Mouse (Mus musculus): Measurements from ENCODE around the gene Isg15.

Gene Isg15

DNA sequence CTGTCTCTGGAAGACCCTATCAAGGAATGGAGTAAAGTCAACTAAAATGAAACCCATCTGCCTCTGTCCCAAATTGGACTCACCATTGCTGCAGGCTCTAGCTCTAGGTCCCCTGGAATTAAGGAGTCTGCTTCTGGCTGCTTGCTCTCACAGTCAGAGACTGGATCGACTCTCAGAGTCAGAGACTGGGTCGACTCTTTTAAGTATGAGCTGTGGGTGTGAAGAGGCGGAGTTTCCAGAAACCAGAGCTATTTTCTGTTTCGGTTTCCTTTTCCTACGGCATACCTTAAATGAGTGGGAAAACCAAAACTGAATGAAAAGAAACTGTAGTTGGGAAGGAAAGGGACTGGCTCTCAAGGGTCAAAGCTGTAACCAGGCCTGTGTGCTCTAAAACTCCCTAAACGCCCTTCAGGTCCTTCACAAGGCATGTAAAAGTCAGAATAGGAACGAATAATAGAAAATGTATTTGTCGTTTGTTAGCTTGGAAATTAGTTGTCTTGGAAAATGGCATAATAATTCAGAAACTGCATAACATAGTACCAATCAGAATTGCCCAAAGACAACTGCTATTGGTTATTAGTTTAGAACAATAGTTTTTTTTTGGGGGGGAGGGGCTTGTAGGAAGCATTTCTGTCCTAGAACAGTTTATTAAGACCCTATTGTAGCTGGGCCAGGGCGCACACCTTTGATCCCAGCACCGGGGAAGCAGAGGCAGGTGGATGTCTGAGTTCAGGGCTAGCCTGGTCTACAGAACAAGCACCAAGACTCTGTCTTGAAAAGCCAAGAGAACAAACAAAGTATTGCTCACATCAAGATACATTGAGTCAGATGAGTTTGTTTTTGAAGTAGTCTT lies at the start of gene Isg15:
Gene Isg15 (minus strand): TSS at position 196 of the 853 bp plus-strand sequence.
- peak; percentile 45 for DNase-seq (ENCODE audit: low spot score)

DNA sequence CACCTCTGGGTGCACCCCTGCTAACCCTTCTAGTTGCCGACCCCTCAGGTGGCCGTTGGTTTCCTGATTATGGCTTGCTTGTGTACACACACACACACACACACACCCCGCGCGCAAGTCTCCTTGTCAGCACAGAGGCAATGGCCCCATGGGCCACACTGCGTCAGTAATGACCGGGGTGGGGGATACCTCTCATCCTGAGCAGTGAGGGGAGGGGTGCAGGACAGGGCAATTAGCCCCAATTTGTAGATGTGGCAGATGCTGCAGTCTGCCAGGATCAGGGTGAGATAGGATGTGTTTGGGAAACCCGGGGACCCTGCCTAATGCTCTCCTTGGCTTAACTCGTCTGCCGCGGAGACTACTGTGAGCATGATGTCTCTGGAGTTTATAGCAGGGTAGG lies 48.9 kb upstream of the Isg15 start:
- no peak for DNase-seq (ENCODE audit: low spot score)

DNA sequence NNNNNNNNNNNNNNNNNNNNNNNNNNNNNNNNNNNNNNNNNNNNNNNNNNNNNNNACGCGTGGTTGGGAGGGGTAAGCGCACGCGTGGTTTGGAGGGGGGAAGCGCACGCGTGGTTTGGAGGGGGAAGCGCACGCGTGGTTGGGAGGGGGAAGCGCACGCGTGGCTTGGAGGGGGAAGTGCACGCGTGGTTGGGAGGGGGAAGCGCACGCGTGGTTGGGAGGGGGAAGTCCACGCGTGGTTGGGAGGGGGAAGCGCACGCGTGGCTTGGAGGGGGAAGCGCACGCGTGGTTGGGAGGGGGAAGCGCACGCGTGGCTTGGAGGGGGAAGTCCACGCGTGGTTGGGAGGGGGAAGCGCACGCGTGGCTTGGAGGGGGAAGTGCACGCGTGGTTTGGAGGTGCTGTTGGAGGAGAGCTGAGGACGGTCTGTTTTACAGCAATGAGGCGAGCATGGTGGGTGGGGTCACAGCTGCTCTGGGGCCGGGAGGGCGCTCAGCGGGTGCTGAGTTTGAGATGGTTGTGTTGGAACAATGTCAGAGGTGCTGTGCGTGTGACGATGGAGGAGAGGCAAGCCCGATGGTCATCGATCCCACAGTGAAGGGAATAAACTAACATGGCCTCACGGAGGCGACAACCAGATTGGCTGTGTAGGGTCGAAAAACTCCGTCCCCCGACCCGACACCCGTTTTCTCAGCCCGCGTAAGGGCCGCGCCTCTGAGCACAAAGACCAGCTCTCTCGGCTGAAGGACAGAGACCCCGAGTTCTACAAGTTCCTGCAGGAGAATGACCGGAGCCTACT lies 36.2 kb upstream of the Isg15 start:
- no peak for DNase-seq (ENCODE audit: low spot score)

DNA sequence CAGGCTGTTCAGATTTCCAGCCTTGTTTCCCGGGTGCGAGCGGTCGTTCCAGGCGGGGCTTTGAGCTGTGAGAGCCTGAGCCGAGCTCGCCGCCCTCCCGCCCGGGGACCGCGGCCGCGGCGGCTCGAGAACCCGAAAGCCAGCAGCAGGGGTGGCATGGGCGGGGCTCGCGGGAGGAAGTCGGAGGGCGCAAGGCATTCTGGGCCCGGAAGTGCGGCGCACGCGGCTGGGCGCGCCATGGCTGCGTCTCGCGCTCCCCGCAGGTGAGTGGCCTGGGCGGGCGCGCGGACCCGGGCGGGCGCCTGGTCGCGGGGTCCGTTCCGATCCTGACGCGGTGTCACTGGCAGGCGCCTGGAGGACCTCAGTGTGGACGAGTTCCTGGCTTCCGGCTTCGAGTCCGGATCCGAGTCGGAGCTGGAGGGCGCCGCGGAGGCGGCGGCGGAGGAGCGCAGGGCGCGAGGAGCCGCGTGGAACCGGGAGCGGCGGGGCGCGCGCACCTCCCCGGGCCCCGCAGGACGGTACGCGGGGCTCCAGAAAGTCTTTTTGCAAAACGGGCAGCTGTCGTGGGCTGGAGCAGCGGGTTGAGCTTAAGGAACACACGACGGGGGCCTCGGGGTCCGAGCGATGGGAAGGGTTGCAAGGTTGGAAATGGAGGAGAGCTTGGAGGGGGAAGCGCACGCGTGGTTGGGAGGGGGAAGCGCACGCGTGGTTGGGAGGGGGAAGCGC lies 35.4 kb upstream of the Isg15 start, which contains the start of gene Noc2l:
Gene Noc2l (plus strand): TSS at position 203 of the 726 bp plus-strand sequence.
- DNase-seq (ENCODE audit: low spot score): peak; percentile 87

DNA sequence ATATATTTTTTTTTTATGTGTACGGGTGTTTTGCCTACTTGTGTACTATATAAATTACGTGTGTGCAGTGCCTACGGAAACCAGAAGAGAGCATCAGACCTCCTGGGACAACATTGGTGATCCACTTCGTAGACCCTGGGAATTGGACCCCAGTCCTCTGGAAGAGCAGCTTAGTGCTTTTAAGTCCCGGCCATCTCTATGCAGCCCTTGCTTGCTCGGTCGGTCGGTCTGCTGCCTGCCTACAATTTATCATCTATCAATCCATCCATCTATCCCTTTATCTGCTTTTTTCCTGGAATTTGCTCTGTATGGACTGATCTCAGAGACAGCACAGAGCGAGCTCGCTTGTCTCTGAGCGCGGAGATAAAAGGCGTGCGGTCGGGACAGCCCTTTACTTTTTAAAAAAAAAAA lies 34.7 kb upstream of the Isg15 start:
- no peak for DNase-seq (ENCODE audit: low spot score)

DNA sequence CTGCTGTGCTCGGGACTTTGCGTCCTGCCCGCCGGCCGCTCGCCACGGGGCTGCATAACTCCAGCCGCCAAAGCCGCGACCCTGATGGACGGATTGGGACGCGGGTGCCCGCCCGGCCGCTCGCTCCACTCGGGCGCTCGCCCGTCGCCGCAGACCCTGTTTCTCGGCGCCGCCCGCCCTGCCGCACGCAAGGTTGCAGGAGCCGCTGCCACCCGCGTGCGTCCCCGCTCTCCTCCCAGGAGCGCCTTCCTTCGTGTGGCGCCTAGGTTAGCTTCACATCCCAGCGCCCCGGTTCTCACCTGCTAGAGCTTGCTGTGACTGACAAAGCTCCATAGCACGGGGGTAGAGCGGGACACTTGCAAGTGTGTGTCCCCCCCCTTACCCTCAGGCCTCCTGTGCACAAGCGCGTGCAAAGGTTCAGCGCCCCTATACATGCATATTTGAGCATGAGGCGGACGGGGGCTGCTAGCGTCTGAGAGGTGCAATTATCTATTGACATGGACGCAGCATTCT lies 34.1 kb upstream of the Isg15 start, which contains the start of gene Plekhn1:
Gene Plekhn1 (minus strand): TSS at position 157 of the 513 bp plus-strand sequence.
- peak; percentile 57 for DNase-seq (ENCODE audit: low spot score)

DNA sequence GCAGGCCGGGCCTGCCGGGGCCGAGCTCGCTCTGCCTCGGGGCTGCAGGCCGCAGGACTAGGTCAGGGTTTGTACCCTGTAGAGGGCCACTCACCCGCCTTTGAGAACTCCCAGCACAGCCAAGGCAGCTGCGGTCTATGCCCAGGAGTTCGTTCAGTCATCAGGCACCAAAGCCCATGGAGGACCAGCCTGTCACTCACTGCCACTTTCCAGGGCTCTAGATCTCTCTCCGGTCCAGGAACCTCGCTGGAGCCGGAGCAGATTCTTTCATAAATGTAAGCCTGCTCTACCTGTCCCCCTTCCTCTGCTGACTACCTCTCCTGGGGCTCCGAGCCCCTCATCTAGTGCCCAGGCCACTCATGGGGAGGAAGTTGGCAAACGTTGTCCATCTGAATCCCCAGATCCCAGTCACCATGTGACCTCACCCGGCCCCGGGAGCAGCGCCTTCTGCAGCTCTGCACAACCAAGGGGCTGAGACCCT lies 33.4 kb upstream of the Isg15 start:
- no peak for DNase-seq (ENCODE audit: low spot score)

DNA sequence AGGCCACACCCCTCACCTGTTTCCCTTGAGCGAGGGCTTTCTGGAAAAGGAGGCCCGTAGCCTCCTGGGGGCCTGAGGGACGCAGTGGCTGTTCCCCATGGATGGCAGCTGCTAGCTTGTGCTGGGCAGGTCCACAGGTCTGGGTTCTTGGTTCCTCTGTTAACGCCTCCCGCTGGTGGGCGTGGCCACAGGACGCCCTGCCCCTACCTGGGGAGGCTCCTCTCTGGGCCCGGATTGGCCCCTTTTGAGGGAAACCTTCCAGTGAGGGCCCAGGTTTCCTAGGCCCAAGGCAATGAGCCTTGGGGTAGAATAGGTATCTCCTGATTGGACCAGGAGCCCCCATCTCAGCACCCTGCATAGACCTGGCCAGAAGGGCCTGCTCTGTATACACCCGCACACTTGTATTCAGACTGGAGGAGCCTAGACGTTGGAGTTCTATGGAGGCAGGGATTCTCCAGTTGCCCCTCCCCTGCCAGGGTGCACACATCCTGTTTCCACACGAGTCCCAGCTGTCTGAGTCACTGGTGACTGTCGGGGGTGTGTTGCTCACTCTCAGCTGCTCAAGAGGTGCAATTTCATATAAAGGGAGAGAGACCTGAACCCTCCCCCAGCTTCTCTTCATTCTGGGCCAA lies 27.9 kb upstream of the Isg15 start:
- DNase-seq (ENCODE audit: low spot score): no peak

DNA sequence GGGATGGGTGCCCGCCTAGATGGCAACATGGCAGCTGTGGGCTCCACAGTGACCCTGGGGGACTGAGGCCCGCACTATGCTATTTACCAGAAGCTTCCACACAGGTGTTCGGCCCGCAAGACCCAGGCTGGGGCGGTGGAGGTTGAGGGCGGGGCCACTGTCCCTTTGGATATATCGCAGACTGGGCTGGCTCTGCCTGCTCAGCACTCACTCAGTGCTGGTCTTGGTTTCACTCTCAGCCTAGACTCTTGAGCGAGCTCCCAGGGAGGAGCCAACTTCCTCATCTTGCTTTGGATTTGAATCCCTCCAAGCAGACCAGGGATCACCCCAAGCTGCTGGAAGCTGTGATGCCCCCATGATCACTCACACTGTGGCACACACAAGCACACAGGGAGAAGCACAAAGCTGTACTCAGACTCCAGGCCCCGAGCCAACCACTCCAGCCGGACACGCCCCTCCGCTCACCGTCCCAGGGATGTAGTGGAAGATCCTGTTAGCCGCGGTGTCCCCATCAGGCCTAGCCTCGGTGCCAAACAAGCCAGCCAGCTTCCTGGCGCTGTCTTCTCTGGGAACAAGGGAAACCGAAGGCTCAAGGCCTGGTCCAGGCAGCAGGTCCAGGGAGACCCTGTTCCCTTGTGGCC lies 27.3 kb upstream of the Isg15 start:
- no peak for DNase-seq (ENCODE audit: low spot score)

DNA sequence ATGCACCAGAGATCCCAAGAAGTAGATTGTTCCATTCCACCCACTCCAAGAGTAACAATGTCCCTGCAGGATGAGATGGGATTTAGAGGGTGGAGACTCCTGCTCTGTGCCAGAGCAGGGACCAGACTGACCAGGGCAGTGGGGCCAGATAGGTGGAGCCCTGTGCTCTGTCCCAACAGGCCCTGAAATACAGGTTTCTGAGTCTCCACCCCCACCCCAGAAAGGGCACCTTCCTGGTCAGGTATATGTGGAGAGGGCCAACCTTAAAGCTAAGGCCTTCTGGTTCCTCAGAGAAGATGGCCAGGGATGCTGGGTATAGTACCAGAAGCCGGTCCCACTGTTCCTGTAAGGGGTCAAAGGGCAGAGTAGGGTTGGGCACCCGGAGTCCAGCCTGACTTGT lies 23.7 kb upstream of the Isg15 start:
- DNase-seq (ENCODE audit: low spot score): no peak

DNA sequence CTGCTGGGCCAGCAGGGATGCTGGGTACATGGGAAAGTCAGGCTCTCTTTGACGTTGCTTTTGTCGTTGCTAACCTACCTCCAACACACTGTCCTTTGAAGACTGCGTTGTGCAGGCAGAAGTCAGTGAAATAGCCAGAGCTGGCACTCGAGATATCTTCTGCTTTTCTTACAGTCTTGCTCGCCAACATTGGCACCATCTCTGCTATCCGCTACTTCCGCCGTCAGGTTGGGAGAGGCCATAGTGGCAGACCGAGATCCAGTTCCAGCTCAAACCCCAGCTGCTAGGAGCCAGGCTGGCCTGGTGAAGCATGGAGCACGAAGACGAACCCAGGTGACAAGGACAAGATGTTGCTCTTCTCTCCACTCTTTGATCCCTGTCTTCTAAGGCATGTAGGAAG lies 19.3 kb upstream of the Isg15 start:
- DNase-seq (ENCODE audit: low spot score): no peak

DNA sequence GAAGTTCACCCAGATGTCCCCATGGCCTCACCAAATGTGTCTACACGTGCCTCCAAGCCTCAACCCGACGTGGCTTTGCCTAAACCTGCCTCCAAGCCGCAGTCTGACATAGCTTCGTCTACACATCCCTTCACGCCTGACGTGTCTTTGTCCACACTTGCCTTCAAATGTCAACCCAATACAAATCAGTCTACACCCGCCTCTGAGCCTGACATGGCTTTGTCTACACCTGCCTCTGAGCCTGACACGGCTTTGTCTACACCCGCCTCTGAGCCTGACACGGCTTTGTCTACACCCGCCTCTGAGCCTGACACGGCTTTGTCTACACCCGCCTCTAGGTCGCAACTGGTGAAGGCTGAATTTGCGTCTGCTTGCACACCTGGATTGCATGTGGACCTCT lies 17.2 kb upstream of the Isg15 start:
- DNase-seq (ENCODE audit: low spot score): no peak

DNA sequence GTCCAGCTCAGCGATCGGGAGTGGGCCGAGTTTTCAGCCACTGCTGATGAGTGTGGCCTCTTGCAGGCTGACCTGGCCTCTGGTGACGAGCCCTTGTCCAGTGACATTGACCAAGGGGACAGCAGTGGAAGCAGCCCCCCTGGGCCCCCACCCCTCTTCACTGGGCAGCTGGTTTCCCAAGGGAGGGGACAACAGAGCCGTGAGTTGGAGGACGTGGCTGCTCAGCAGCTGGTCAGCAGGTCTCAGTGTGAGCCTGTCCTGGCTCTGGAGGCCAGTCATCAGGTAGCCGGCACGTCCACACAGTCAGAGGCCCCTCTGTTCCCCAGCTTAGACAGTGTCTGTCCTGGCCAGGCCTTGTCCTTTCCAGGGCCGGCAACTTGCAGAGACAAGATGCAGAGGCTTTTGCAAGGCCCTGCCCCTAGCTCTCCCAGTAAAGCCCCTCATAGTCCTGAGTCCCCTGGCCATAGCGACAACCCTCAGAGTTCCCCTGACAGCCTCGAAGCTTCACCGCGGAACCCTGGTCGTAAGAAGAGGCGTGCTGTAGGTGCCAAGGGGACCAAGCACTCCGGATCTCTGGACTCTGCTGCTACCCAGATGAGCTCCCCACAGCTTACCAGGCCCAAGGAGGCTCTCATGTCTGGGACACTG lies 16.5 kb upstream of the Isg15 start:
- no peak for DNase-seq (ENCODE audit: low spot score)

DNA sequence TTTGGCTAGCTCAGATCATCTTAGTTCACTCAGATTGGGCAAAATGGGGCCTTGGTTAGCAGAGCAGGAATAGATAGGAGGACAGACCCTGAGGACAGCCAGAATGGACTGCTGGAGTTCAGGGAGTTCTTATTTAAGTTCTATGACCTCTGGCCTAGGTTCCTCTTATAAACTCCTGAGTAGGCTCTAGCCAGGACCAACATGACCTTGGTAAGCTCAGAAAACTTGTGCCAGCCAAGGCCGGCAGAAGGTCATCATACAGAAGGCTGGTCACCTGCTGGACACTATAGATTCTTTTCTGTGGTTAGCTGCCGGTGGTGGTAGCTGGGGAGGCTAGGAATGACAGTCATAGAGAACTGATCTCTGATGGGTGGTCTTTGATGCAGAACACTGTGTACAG lies 15.6 kb upstream of the Isg15 start:
- no peak for DNase-seq (ENCODE audit: low spot score)

DNA sequence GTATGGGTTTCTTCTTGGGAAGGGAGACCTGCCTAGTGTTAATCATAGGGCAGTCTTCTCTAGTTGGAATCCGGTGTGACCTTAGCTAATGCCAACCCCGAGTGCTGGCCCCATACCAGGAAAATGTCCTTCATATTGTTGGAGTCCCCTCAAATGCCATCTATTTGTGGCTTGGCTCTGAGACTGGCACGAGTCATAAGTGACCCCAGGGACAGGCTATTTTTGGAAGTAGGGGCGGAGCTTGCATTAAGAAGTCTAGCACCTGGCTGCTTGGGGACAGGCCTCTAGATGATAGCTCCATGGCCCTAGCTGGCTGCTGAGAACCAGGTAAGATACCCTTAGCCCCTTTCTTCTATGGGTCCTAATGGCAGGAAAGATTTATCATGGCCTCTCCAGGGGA lies 15.0 kb upstream of the Isg15 start, which contains the start of gene Perm1:
Gene Perm1 (plus strand): TSS at position 220 of the 400 bp plus-strand sequence.
- no peak for DNase-seq (ENCODE audit: low spot score)

DNA sequence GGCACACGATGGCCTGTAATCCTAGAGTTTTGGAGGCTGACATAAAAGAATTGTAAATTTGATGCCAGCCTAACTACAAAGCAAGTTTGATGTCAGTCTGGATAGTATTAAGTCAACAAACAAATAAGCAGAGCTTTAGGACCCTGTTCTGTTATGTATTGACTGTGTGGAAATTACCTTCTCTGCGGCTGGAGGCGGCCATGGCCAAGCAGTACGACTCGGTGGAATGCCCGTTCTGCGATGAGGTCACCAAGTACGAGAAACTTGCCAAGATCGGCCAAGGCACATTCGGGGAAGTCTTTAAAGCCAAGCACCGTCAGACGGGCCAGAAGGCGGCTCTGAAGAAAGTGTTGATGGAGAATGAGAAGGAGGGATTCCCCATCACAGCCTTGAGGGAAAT lies 12.5 kb upstream of the Isg15 start:
- DNase-seq (ENCODE audit: low spot score): no peak

DNA sequence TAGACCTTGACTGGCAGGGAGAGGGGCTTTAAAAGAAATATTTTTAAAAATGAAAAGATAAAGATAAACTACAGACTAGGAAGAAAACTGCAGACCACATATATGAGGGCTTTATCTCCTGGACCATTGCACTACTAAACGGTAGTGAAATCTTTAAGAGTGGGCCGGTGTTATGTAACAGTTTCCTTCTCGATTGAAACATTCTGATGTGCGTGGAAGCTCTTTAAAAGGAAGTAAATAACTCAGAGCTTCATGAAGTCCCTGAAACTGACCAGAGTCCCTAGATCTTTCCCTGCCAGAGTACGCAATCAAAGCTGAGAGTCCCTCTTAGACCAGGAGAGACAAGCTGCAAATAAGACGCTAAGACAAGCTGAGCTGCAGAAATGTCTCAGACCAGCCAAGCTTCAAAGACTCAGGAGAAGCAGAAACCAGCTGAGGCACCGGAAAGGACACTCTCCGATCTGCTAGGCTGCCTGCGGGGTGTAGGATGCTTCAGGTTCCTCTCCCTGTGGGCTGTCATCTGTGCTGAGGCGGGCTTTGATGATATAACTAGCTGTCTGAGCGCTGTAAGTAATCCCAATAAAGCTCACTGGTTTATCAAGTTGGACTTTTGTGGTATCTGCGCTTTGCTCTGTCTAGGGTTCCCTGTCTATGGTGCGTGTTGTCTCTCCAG lies 9.5 kb upstream of the Isg15 start:
- DNase-seq (ENCODE audit: low spot score): no peak

DNA sequence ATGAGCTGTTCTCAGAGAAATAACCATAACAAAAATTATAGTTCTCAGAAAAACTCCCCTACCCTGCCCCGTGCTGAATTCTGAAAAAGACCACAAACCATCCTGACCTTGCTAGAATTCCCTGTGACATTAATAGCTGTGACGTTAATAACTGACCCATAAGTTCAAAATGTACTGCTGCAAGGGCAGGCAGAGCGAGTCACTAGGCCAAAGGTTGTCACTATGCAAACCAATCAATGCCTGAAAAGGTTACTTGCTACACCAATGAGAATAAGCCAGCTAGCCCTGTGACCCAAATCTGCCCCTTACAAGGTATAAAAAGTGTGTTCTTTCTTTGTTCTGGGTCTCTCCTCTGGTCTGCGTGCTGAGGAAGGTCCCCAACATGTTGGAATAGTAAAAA lies 8.3 kb upstream of the Isg15 start:
- no peak for DNase-seq (ENCODE audit: low spot score)

DNA sequence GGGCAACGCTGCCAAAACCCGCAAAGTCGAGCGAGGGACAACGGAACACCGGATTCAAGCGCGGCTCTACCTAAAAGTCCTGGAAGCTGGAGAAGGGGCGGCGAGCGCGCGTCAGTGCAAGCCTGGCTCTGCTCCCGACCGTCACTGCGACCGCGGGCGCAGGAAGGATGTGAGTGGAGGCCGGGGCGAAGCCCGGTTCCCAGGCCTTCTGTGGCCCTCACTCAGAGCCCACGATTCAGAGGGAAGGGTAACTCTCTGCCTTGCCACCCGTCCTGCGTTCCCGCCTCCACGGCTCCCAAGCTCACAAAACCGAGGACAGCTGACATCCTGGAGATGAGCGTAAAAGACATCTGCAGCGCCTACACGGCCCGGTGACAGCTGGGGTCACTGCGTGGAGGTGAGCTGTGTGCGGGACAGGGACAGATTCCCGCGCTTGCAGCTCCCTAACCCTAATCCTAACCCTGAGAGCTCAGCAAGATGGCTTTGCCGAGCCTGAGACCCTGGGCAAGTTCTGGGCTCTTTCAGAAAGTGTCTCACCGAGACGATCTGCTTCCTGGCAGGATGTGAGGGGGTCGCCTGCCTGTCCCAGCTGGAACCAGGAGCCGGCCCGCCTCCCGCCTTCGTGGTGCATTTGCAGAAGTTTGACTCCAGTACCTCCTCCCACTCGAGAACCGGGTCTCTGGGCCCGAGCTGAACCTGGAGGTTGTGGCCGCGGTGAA lies 3.0 kb upstream of the Isg15 start:
- DNase-seq (ENCODE audit: low spot score): no peak

Data from spleen, adult 12 weeks (tissue).